Mouse (Mus musculus) lung, embryonic 16.5 days (tissue): ENCODE results near the gene Ubqln1. TPM values are rescaled to one million over a fixed set of nuclear protein-coding genes. Genes with fewer than 3 reads are reported as not detected.

Experiments used
- ATAC-seq: fragments of 200-750 bp; cut with Nextera tagmentation; 2 replicates; pipeline ENCODE4 v1.8.0; 2017; ENCODE audit warnings: low read depth, mild to moderate bottlenecking, moderate library complexity
- H3K27ac ChIP-seq: fragments of 300-500 bp; sonication (generic); 2 replicates; pipeline ENCODE4 v1.5.1; 2014; ENCODE audit warnings: mild to moderate bottlenecking, control low read depth, low read length
- H3K27me3 ChIP-seq: fragments of 300-500 bp; sonication (generic); 2 replicates; pipeline ENCODE4 v1.6.1; 2014; ENCODE audit warnings: low read depth, low read length, mixed read lengths; ENCODE audit not compliant: control insufficient read depth, insufficient read depth
- H3K36me3 ChIP-seq: fragments of 300-500 bp; sonication (generic); 2 replicates; pipeline ENCODE4 v1.6.1; 2014; ENCODE audit warnings: low read length; ENCODE audit not compliant: control insufficient read depth, insufficient read depth
- H3K4me1 ChIP-seq: fragments of 300-500 bp; sonication (generic); replicated peaks from 2 replicates; pipeline ENCODE4 v1.6.1; 2014; ENCODE audit warnings: low read length, mixed read lengths; ENCODE audit not compliant: control insufficient read depth, insufficient read depth
- H3K4me2 ChIP-seq: fragments of 300-500 bp; sonication (generic); 2 replicates; pipeline ENCODE4 v1.6.1; 2014; ENCODE audit warnings: low read depth, low read length, control low read depth
- H3K4me3 ChIP-seq: fragments of 300-500 bp; sonication (generic); 2 replicates; pipeline ENCODE4 v1.5.1; 2014; ENCODE audit warnings: mild to moderate bottlenecking, low read length, control low read depth
- H3K9ac ChIP-seq: fragments of 300-500 bp; sonication (generic); 2 replicates; pipeline ENCODE4 v1.6.1; 2014; ENCODE audit warnings: low read length, control low read depth
- H3K9me3 ChIP-seq: fragments of 300-500 bp; sonication (generic); 2 replicates; pipeline ENCODE4 v1.6.1; 2016; ENCODE audit warnings: low read length; ENCODE audit not compliant: control insufficient read depth
- WGBS: fragments of 180-500 bp; shearing (Covaris S2); extraction: QIAGEN DNeasy Blood & Tissue Kit; methylation state at CpG from one replicate; pipeline ENCODE4 v1.1.7; 2014; 5-methylcytosine and 5-hydroxymethylcytosine counted together
- polyA plus RNA-seq: library from polyadenylated mRNA; unstranded; fragments of >200 nt; fragmentation: Nextera tagmentation; extraction: Ambion mirVana; gene quantifications from 2 replicates; pipeline ENCODE4 v1.2.1, GENCODE M21; 2015

Ubqln1 gene
- polyA plus RNA-seq, 1 experiment from 2014 or later: 87.8 TPM

DNA sequence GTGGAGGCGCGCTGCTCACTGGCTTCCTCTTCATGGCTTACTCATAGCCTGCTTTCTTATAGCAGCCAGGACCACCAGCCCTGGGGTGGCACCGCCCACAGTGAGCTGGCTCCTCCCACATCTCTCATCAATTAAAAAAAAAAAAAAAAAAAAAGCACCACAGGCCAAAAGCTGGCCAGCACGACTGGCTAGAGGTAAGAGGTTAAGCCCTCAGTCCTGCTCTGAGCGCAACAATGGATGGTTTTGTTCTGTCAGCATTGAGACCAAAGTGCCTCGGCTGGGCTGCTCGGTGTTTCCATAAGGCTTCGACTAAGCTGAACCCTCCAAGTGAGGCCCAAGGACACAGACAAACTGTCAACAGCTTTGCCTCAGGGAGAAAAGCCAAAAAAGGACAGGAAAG lies 10.2 kb upstream of the Ubqln1 start:
- Histone ChIP-seq H3K9me3 (peaks cover 9% of the 10 kb centered on the region; the same call in 1 of the 2 replicates), H3K4me3 (no peak overlapping the region), H3K9ac (no peak overlapping the region), H3K27ac (no peak overlapping the region), H3K4me2 (no peak overlapping the region), H3K27me3 (no peaks in the 10 kb centered on the region), H3K4me1 (no peaks in the 10 kb centered on the region), H3K36me3 (no peaks in the 10 kb centered on the region)
- ATAC-seq: no peak
- 69% methylated on average over 8 of the region's 8 CpGs for WGBS

DNA sequence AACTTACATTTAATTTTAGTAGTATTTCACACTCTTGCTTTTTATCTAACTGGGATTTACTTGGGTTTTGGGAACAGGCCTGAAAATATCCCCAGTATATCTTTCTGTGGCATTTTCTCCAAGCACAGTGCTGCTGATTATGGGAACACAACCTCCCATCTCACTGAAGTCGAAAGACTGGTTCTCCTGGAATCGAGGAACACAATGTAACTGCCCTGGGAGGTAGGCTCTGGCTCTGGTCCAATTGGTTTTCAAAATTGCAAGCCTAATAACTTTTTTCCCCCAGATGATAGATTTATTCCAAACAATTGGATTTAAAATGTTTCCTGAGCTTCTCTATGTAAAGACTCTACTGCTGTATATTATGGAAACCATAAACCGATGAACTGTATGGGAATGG lies 4.8 kb upstream of the Ubqln1 start:
- ATAC-seq: no peak
- no peak overlapping the region for H3K9ac ChIP-seq
- WGBS: 56% methylated on average over 3 of the region's 3 CpGs
- H3K27me3 ChIP-seq: no peaks in the 10 kb centered on the region
- no peak overlapping the region for H3K4me2 ChIP-seq
- no peak overlapping the region for H3K27ac ChIP-seq
- no peaks in the 10 kb centered on the region for H3K9me3 ChIP-seq
- H3K36me3 ChIP-seq: no peaks in the 10 kb centered on the region
- no peak overlapping the region for H3K4me3 ChIP-seq
- peaks cover 6% of the 10 kb centered on the region for H3K4me1 ChIP-seq

DNA sequence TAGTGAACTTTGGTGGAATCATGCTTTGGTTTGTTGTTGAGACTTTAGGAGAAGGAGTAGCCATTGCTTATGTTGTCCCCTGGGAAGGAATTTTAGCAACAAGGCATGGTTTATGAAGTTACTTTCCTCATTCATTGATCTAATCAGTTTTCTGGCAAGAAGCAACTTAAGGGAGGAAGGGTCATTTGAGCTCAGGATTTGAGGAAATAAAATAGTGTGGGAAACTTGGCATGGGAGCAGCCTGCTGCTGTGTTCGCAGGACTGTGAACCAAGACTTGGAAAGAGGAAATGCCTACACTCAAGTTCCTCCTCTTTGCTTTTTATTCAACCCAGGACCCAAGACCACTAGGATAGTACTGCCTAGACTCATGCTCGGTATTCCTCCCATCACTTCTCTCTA lies 2.1 kb upstream of the Ubqln1 start:
- ATAC-seq: no peak
- Histone ChIP-seq H3K9me3 (no peaks in the 10 kb centered on the region), H3K27ac (no peak overlapping the region), H3K4me1 (peaks cover 22% of the 10 kb centered on the region), H3K4me3 (no peak overlapping the region), H3K4me2 (no peak overlapping the region), H3K9ac (no peak overlapping the region), H3K27me3 (no peaks in the 10 kb centered on the region), H3K36me3 (no peaks in the 10 kb centered on the region)
- 86% methylated on average over 2 of the region's 2 CpGs for WGBS

DNA sequence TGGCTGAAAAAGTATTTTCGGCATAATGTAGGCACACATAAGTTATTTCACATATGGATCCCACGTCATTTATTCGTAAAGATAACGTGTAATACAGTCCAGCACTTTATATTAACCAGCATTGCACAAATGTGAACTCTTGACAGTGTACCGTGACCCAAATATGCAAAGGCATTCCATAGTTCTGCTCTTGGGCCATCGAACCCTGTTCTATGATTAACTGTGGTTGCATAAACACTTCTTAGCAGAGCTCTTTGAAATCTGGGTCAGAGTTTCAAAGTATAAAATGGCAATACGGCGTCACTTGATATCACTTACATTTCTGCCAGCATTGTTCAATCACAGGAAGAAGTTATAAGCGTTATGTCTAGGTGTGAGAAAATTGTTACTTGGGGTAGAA lies 942 bp upstream of the Ubqln1 start:
- 64% methylated on average over 9 of the region's 9 CpGs for WGBS
- peak overlapping the region; percentile 100 for H3K9ac ChIP-seq
- no peaks in the 10 kb centered on the region for H3K27me3 ChIP-seq
- H3K4me2 ChIP-seq: peak overlapping the region; percentile 90
- H3K36me3 ChIP-seq: no peaks in the 10 kb centered on the region
- H3K4me3 ChIP-seq: peak overlapping the region; percentile 99
- no peaks in the 10 kb centered on the region for H3K9me3 ChIP-seq
- peaks cover 22% of the 10 kb centered on the region for H3K4me1 ChIP-seq
- no peak overlapping the region for H3K27ac ChIP-seq
- no peak for ATAC-seq

DNA sequence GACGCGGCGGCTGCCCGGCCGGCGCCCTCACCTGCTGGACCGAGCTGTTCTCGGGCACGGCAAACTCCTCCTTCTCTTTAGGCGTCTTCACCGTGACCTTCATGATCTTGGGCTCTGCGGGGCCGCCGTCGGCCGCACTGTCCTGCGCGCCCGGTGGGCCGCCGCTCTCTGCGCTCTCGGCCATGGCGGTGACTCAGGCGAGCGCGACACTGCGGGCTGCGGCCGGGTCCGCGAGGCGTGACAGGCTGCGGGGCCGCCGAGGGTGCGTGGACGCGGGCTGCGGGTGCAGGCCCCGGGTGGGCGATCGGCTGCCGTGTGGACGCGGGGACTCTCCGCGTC lies 231 bp downstream of the Ubqln1 start:
- H3K9me3 ChIP-seq: no peaks in the 10 kb centered on the region
- peak overlapping the region; percentile 90 for H3K4me2 ChIP-seq
- H3K27ac ChIP-seq: peak overlapping the region; percentile 88
- ATAC-seq: peak; percentile 76
- no peaks in the 10 kb centered on the region for H3K27me3 ChIP-seq
- peak overlapping the region; percentile 99 for H3K4me3 ChIP-seq
- no peaks in the 10 kb centered on the region for H3K36me3 ChIP-seq
- WGBS: under 1% methylated on average over 47 of the region's 48 CpGs
- H3K4me1 ChIP-seq: peaks cover 22% of the 10 kb centered on the region
- peak overlapping the region; percentile 100 for H3K9ac ChIP-seq

DNA sequence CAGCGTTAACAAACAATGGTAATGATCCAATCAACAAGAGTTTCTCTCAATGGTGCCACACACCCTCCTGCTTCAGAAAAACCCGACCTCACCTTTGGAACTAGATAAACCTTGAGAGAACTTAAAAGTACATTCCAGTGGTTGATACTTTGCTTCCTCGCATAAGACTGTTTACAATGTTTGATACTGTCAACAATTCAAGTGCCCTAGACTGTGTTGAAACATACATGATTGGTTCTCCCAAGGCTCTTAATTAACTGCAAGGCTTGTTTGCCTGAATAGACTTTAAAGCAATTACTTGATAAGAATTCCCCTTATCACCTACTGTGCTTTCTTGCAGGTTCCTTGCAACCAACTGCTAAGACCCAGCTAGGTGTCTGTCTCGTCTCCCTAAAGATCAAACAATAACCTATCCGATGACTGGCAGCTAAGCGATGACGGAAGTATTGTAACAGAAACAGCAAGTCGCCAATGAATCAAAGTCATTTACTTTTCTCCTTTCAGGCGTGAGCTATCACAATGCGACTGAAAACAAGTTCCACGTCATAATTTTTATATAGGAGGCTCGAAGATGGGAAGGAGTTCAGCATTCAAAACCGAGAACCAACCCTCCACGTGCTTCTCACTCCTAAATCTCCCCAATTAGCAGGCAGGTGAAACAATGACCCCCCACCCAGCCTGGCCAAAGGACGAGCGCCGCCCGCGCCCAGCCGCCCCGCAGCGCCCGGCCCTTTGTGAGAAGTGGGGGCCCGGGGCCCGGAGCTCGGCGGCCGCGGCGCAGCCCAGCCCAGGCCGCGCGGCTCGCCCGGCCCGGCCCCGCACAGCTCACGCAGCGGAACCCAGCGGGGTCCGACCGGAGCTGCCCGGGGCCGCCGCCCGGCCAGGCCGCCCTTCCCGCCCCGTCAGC lies 854 bp downstream of the Ubqln1 start:
- Histone ChIP-seq H3K4me2 (peak overlapping the region; percentile 90), H3K4me3 (peak overlapping the region; percentile 99), H3K36me3 (no peaks in the 10 kb centered on the region), H3K27me3 (no peaks in the 10 kb centered on the region), H3K27ac (peak overlapping the region; percentile 88), H3K9me3 (no peaks in the 10 kb centered on the region), H3K4me1 (peaks cover 23% of the 10 kb centered on the region), H3K9ac (peak overlapping the region; percentile 100)
- WGBS: 1% methylated on average over 35 of the region's 49 CpGs
- peak; percentile 67 for ATAC-seq

DNA sequence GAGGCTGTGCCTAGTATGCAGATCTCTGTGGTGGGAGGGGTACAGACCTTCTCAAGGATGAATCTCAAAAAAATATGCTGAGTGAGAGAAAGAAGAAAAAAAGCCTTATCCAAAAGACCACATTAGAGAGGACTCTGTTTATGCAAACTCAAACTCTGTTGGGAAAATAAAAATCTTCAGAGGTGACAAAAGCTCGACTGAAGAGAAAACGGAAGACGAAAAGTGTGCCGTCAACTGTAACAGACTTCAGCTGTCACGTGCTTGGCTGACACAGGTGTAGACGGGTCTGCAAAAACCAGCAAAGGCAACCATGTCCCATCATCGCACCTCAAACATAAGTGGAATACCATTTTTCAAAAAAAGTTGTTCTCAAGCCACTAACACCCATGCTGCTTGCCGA lies 1.7 kb downstream of the Ubqln1 start:
- H3K27me3 ChIP-seq: no peaks in the 10 kb centered on the region
- WGBS: 27% methylated on average over 8 of the region's 8 CpGs
- peak overlapping the region; percentile 90 for H3K4me2 ChIP-seq
- H3K36me3 ChIP-seq: no peaks in the 10 kb centered on the region
- peak overlapping the region; percentile 99 for H3K4me3 ChIP-seq
- no peak overlapping the region for H3K27ac ChIP-seq
- no peak for ATAC-seq
- no peak overlapping the region; the same call in 1 of the 2 replicates for H3K9ac ChIP-seq
- H3K4me1 ChIP-seq: peaks cover 26% of the 10 kb centered on the region
- no peaks in the 10 kb centered on the region for H3K9me3 ChIP-seq

DNA sequence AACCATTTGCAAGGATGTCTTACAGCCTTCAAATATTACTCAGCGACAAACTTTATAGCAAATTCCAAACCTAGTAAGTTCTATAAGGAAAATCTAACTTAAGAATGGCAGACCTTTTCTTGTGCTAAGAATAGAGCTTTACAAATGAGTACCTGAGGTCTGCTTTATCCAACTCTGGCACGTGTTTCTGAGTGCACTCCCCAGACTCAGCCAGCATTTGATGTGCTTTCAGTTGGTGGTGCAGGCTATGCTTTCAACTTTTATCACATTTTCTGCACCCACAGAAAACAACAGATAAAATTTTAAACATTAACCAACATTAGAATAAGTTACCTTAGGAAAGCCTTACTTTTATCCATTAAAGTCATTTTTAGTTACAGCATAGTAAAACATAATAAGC lies 2.9 kb downstream of the Ubqln1 start:
- H3K4me1 ChIP-seq: peaks cover 26% of the 10 kb centered on the region
- H3K36me3 ChIP-seq: no peaks in the 10 kb centered on the region
- no peak overlapping the region for H3K27ac ChIP-seq
- WGBS: 70% methylated on average over 2 of the region's 2 CpGs
- no peak overlapping the region for H3K4me2 ChIP-seq
- no peak overlapping the region for H3K9ac ChIP-seq
- H3K9me3 ChIP-seq: no peaks in the 10 kb centered on the region
- H3K4me3 ChIP-seq: no peak overlapping the region
- H3K27me3 ChIP-seq: no peaks in the 10 kb centered on the region
- no peak for ATAC-seq

DNA sequence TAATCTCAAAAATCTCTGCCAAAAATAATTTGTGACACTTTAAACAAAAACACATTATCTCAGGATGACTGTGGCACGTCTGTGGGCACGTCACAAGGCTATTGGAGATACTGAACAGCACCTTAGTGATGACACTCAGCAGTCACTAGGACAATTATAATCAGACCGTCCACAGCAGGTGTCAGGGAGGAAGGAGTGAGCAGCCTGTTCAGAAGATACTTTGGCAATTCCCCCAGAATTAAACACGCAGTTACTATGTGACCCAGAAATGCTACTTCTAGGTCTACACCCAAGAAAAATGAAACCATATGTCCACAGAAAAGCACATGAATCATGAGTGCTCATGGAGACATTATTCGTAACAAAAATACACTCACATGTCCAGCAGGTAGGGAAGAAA lies 5.0 kb downstream of the Ubqln1 start:
- no peak for ATAC-seq
- H3K27me3 ChIP-seq: no peaks in the 10 kb centered on the region
- no peak overlapping the region for H3K27ac ChIP-seq
- no peaks in the 10 kb centered on the region for H3K36me3 ChIP-seq
- H3K9me3 ChIP-seq: no peaks in the 10 kb centered on the region
- 66% methylated on average over 5 of the region's 5 CpGs for WGBS
- H3K4me1 ChIP-seq: peaks cover 20% of the 10 kb centered on the region
- no peak overlapping the region for H3K4me3 ChIP-seq
- H3K9ac ChIP-seq: no peak overlapping the region
- no peak overlapping the region for H3K4me2 ChIP-seq
